Mouse (Mus musculus): ENCODE data around the gene Sf3a3. TPM values are rescaled to one million over a fixed set of nuclear protein-coding genes. Genes with fewer than 3 reads are reported as not detected.
A peak's percentile ranks its signal among the peaks of the same experiment; 100 is the strongest.

Sf3a3 gene
- total RNA-seq, 1 experiment from 2014 or later, result 42.8 TPM

- no peak for DNase-seq
These were observed 23.4 kb downstream of the Sf3a3 start for GRCm38 (mm10) chr4:124738013-124738412.

- DNase-seq, result no peak
These were observed 24.2 kb downstream of the Sf3a3 start for GRCm38 (mm10) chr4:124738783-124739182.

DNA sequence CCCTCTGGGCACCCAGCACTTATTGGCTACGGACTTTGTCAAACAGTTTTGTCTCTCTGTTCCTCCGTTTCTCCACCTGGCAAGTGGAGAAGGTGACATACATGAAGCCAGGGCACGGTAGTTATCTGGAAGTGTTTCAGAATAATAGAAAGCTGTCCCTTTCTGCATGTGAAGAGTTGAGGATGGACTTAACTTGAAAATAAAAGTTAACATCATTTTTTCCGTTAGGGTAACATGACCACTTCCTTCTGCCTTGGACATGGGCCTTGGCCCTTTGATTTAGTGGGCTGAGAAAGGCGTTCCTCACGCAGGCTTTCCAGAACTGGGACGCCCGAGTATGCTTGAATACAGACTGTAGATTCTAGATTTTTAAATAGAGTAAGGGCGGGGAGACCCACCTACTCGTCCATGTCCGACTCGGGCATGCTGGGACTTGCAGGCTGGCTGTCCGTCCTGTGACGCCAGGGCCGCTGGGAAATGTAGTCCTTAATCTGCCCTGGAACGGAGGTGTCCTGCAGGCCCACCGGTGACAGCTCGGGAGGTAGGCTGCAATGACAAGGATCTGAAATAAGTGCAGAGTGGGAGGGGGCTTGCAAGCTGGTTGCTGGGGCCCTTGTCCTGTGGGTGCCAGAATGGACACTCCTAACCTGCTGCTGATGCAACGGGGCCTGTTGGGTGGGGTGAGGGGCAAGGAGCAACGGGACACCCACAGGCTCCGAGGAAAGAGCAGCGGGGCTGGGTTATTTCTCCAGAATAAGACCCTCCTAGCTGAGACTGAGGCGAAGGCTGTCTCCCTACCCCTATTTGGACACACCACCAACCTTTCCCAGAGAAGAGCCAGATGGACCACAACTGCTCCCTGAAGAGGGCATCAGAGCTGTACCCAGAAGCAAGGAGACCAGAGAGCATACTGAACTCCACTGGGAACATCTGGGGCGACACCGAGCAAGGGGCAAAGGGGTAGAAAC, 27.1 kb downstream of the Sf3a3 start, which contains the start of gene Inpp5b:
Gene Inpp5b, plus strand, starts transcription at position 475 of the 968 bp plus-strand sequence.
- peak; percentile 84 for DNase-seq

DNA sequence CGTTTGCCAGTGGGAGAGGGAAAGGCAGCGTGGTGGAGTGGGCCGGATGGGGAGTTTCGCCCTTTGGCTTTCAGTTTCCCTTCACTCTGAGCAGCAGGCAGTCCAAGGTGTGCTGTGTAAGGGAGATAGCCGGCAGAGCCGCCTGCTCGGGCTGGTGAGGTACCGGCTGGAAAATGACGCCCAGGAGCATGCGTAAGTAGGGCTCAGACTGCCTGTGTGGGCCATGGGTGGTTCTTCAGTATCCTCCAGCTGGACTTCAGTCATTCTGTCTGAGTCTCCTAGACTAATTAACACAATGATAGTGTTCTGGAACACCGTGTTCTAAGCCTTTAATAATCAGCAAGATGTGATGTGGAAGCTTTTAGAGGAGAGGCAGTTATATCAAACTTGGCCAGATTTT, 28.3 kb downstream of the Sf3a3 start:
- DNase-seq, result no peak

DNA sequence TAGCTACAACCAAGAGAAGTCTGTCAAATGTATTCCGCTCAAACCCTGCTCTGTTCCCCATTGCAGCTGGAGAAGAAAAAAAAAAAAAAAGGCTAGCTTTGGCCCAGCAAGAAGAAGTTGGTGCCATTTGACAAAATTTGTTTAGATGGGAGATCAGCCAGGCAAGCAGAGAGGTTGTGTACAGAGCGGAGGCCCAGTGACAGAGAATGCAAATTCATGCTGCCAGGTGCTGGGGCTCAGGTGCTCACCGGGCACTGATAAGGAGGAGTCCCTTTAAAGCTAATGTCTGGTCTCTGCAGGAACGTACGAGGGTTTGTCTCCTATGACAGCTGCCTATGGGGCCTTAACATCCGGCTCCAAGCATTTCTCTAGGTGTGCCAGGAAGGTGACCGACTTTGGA, 32.0 kb downstream of the Sf3a3 start:
- DNase-seq, result no peak

DNA sequence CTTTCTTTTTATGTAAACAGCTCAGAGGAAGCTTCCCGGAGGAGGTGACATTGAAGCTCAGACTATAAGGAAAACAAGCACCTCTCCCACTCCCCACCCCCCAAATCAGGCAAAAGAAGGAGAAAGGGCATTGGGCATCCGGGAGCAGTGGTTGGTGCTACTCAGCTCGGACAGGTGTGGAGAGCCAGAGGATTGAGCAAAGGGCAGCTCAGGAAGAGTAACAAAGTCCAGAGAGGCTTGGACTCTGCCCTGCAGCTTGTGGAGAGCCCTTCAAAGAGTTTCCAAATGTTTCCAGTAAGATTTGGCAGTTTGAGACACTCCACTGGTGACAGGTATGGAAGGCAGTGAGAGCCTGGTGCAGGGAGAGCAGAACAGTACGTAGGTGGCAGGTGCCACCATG, 33.3 kb downstream of the Sf3a3 start:
- DNase-seq, result no peak

DNA sequence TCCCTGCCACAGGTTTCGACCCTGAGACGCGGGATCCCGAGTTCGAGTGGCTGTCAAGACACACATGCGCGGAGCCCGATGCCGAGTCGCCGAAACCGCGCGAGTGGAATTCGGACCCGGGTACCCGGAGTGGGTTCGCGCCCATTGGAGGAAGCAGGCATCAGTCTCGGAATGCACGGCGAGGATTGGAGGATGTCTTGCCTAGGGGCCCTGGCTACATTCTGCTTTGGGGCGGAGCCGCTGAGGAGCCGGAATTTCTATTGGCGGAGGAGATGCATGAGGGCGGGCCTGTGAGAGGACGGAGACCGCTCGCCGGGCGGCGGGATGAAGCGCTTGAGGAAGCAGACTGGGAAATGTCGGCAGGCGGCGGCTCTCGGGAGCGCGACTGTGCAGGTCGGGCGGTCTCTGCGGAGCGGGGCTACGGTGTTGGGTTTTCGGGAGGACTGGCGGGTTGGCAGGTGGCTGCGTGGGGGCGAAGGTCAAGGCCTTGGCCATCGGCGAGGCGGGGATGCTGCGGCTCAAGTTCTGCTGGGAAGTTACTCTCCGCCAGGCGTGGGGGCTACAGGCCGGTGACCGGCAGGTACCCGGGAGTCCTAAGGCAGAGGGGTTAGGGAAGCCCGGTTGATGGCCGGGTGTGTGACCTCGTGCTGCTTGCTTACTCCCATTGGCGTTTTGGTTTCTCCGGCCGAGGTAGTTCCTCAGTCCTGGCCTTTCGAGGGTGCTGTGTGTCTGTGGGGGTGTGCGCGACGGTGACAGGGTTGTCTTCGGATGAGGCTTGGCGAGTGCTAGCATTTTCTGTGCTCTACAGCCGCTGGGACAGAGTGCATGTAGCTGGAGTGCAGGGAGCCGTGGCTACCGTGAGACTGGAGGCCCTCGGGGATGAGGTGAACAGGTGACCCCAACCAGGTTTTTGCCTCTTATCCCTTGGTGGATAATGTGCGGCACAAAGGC, 37.0 kb downstream of the Sf3a3 start:
- peak; percentile 99 for DNase-seq

DNA sequence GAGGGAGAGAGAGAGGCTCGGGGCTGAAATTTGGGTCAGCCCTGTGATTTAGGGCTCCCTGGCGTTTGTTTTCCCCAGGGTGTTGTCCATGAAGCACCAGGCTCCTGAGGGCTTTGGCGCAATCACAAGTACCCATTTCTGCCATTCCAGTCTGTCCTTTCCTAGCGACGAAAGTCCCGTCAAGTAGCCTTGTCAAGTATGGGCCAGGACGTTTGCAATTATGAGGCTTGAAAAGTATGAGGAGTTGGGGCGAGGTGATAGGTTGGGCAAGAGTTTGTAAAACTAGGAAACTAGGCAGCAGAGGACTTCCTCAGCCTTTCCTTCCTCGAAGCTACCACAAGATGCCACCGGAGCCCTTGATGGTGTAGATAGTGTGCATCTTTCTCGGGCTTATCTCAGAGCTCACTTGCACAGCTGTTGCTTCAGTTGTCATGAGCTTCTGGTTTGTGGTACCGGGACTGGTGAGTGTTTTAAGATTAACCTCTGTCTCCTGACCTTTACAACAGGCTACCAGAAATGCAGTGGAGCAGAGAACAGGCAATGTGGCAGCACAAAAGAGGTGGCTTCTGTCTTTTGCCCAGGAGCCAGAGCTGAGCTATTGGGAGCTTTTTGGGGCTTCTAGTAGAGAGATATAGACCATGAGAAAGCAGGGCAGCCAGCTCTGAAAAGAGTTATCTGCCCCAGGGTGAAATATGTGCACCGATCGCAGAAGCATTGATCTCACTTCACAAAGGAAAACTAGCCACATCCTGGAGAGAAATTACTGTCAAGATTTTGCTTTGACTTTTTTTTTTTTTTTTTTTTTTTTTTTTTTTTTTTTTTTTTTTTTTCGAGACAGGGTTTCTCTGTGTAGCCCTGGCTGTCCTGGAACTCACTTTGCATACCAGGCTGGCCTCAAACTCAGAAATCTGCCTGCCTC, 38.0 kb downstream of the Sf3a3 start:
- DNase-seq, result peak; percentile 28

DNA sequence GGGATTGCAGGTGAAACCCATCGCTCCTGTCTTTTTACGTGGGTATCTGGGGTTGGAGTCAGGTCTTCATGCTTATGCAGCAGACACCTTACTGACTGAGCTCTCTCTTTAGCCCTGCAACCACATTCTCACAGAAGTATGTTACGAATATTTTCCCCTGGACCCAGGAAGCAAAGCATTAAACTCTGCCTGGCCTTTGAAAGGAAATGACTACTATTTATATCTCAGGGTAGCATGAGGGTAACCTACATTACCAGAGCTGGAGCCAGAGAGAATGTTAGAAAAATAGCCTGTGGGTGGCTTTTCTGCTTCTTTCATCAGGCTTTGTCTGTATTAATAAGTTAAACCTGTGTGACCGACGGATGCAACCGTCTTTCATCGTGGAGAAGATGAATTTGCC, 41.0 kb downstream of the Sf3a3 start:
- DNase-seq, result no peak

DNA sequence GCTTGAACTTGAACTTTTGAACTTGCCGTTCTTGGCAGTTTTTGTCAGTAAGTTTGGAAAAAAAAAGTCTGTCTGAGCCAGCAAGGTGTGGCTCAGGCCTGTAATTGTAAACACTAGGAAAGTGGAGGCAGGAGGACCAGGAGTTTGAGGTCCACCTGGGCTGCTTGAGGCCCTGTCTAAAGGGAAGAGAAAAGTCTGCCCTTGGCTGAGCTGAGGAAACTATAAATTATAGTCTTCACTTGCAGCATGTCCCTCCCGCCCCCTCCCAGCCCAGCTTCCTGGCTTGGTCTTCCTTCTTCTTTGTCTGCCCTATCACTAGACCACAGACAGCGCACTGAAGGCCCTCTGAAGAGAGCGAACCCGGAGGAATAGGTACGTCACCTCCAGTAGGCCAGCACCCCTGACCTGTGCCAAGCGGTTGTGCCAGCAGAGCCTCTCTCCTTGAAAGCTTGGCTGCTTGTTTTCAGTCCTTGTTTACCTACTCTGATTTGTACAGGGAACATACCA, 44.8 kb downstream of the Sf3a3 start:
- DNase-seq, result peak; percentile 72

- DNase-seq, result no peak
These were observed 46.6 kb downstream of the Sf3a3 start for GRCm38 (mm10) chr4:124761201-124761600.

GRCm38 (mm10) chr4:124762858-124763452, 48.4 kb downstream of the Sf3a3 start:
- DNase-seq, result no peak

- DNase-seq, result no peak
These were observed 51.4 kb downstream of the Sf3a3 start for GRCm38 (mm10) chr4:124765802-124766565.

GRCm38 (mm10) chr4:124766566-124766940, 52.0 kb downstream of the Sf3a3 start:
- DNase-seq, result no peak

DNA sequence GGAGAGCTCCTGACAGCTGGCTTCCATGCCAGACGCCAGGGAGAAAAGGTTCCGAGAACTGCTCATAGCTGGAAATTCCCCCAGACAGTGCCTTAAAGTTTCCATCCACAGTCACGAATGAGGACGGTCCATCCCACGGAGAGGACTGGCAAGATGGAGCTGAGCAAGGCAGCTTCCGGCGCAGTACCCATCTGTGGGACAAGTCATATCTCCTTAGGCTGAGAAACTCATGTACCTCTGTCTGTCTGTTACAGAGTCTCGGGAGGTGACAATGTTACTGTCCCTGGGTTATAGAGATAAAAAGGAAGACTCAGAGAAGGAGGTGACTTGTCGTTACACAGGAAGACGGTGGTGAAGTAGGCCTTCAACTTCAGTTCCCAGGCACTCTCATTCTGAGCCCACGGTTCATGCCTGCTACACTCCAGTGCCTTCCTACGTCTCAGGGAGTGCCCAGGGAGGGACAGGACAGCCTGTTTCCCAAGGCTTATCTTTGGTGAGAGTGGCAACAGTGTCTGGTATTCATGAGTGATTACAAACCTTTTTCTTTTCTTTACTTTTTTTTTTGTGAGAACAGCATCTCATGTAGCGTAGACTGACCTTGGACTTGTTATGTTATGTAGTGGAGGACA, 54.5 kb downstream of the Sf3a3 start:
- no peak for DNase-seq

DNA sequence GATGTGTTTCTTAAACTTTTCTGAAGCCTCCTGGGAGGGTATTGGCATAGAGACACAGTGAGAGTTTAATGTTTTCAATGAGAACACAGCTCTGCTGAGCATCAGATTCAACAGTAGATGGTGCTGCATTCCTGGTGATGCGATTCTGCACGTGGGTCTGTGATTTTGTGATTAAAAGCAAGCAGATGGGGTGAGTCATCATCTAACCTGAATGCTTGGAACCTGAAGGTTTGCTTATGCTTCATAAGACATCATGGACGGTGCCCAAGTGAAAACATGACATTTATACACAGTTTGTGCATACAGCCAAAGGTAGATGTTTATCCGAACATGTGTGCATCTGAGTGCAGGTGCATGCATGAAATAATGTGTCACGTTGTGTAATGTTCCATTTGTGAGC, 56.0 kb downstream of the Sf3a3 start:
- no peak for DNase-seq

GRCm38 (mm10) chr4:124772125-124772524, 57.5 kb downstream of the Sf3a3 start:
- no peak for DNase-seq

- no peak for DNase-seq
These were observed 58.9 kb downstream of the Sf3a3 start for GRCm38 (mm10) chr4:124773449-124773848.

GRCm38 (mm10) chr4:124773995-124774394, 59.4 kb downstream of the Sf3a3 start:
- no peak for DNase-seq

DNA sequence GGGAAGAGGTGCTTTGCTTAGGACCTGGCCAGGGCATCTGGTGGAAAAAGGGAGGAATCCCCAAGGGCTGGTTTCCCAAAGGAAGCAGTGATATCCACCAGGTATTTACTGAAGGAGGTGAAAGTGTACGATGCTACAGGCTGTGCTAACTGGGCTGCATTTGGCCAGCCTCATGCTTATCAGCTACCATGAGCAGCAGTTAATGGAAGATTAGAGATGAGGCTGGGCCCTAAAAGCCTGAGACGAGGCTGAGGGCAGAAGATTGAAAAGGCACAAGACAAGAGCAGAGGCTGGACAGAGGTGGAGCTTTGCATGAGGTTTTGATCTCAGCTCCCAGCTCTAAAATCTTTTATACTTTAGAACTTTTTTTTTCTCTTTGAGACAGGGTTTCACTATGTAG, 59.9 kb downstream of the Sf3a3 start:
- DNase-seq, result no peak
